Mouse (Mus musculus): ENCODE measurements around the gene Etv6.

DNA sequence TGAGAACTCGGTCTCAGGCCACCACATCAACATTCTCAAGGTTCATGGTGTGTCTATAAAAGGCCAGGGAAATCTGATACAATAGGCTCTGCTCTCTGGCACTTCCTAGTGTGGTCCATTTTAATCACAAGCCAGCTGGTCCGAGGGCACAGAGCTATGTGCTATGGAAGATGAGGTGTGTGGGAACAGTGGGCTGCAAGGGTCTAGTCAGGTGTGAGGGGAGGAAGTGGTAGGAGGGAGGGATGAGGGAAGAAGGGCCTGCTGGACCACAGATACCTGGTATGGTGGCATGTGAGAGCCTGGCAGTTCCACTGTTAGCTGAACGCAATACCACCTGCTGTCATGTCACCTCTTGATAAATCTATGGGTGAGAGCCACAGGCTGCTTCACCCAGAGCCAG lies 4.8 kb downstream of the Etv6 start:
- TF ChIP-seq EP300 (IDR thresholded peaks at IDR 0.05; ENCODE audit: insufficient read depth, low read depth, low read length) (no peak), CTCF (IDR thresholded peaks at IDR 0.05) (no peak)

Data from heart, adult 2 months (tissue).